Mouse (Mus musculus) liver, embryonic 15.5 days (tissue): ENCODE measurements around the gene Plcd1. TPM values are rescaled to one million over a fixed set of nuclear protein-coding genes. Genes with fewer than 3 reads are reported as not detected.

ENCODE experiments used
- microRNA-seq: library from miRNA; unstranded; fragments of <30 nt; microRNA quantifications from one replicate; pipeline ENCODE4, GENCODE M21; 2016
- polyA plus RNA-seq: library from polyadenylated mRNA; unstranded; fragments of >200 nt; fragmentation: Nextera tagmentation; extraction: Ambion mirVana; gene quantifications from 2 replicates; pipeline ENCODE4 v1.2.1, GENCODE M21; 2015

Gene Plcd1
- polyA plus RNA-seq, 1 experiment from 2014 or later = 1.2 TPM

Small RNAs within 50 kb of the gene (microRNA-seq; reads per million reads assigned to microRNA genes)
- gene Mir26a-1 = 6.1 reads per million, percentile 20 among the genes with 10 or more reads in this experiment

Other genes with a start within 250 kb of the Plcd1 start
- gene Ctdspl, start 167.0 kb downstream of the Plcd1 start, polyA plus RNA-seq = 2.5 and 2.9 TPM in 2 replicates
- gene Vill, start 40.7 kb downstream of the Plcd1 start, polyA plus RNA-seq = 10.0 and 11.0 TPM in 2 replicates
- gene Dlec1, start 9.0 kb upstream of the Plcd1 start, polyA plus RNA-seq = 0.06 TPM in 1 of 2 replicates, not detected in the other
- gene Acaa1b, start 63.6 kb upstream of the Plcd1 start, polyA plus RNA-seq = 19.0 and 24.7 TPM in 2 replicates
- not detected in 2 replicates for gene Gm47289, start 65.7 kb upstream of the Plcd1 start, polyA plus RNA-seq
- not detected in 2 replicates for gene Slc22a13, start 115.6 kb upstream of the Plcd1 start, polyA plus RNA-seq
- 4.8 and 5.6 TPM in 2 replicates for gene Oxsr1, start 228.9 kb upstream of the Plcd1 start, polyA plus RNA-seq
- 42.4 and 51.5 TPM in 2 replicates for gene Acaa1a, start 246.2 kb upstream of the Plcd1 start, polyA plus RNA-seq
- gene Myd88, start 247.9 kb upstream of the Plcd1 start, polyA plus RNA-seq = 15.3 and 17.0 TPM in 2 replicates